In the genomic region with DNA sequence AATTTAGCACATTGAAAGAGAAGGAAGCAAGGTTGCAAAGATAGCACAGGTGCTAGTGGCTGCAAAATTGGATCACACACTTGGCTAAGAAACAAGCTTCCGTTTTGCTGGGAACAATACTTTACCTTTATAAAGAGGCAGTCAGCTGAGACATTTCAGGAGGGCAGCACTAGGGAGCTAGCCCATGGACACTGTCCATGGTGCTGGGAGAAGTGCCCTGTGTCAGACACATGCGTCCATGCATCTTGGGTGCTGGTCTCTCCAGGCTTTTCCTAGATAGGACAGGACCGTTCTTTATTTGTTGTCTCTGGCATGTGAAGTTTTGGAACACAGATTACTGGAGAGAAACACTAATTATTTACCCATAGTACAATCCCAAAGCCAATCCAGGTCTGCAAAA, we compare ENCODE assay signal across 10 mouse cellular contexts.
DNase-seq lines count a peak whose midpoint lies in the region; ATAC-seq and TF ChIP-seq lines count a peak whose summit lies in the region.
"Had no signal": no experiment of that assay in that cellular context is flagged by ENCODE, and none has a peak within 500 bp of the region (broad histone marks: within the 10 kb centered on the region; RNA-seq: fewer than 3 reads in every experiment).

No protein-coding gene starts in this region.

- H3K4me2 ChIP-seq in heart, postnatal 0 days (ENCODE audit: low read depth, low read length) = no peak overlapping the region
- no peak overlapping the region for H3K4me2 ChIP-seq in embryonic facial prominence, embryonic 14.5 days (ENCODE audit: low read depth, low read length)
- no peak overlapping the region for H3K4me2 ChIP-seq in neural tube, embryonic 15.5 days
- H3K4me2 ChIP-seq: heart, embryonic 13.5 days had no signal

- 34% methylated on average over 3 of the region's 3 CpGs for WGBS in heart, postnatal 0 days
- 41% methylated on average over 3 of the region's 3 CpGs for WGBS in embryonic facial prominence, embryonic 14.5 days
- 64% methylated on average over 3 of the region's 3 CpGs for WGBS in neural tube, embryonic 15.5 days

- H3K9ac ChIP-seq in heart, postnatal 0 days (replicated peaks; ENCODE audit: low read depth, low read length) = no peak overlapping the region
- no peak overlapping the region for H3K9ac ChIP-seq in ES-E14 (ENCODE audit: insufficient read depth, low read depth, low read length, poor library complexity, severe bottlenecking)
- no peak overlapping the region for H3K9ac ChIP-seq in embryonic facial prominence, embryonic 14.5 days (ENCODE audit: low read depth, low read length)
- no peak overlapping the region for H3K9ac ChIP-seq in neural tube, embryonic 15.5 days (replicated peaks)
- H3K9ac ChIP-seq: heart, embryonic 13.5 days had no signal

- H3K9me3 ChIP-seq in heart, postnatal 0 days (replicated peaks; ENCODE audit: control insufficient read depth, low read length) = no peaks in the 10 kb centered on the region
- no peaks in the 10 kb centered on the region for H3K9me3 ChIP-seq in ES-E14 (ENCODE audit: control insufficient read depth, insufficient read depth, low read depth, low read length)
- H3K9me3 ChIP-seq in embryonic facial prominence, embryonic 14.5 days (ENCODE audit: control insufficient read depth, low read length) = no peaks in the 10 kb centered on the region
- H3K9me3 ChIP-seq in neural tube, embryonic 15.5 days (replicated peaks) = no peaks in the 10 kb centered on the region
- H3K9me3 ChIP-seq: heart, embryonic 13.5 days had no signal

- H3K4me1 ChIP-seq in heart, postnatal 0 days (ENCODE audit: control insufficient read depth, insufficient read depth) = no peaks in the 10 kb centered on the region
- H3K4me1 ChIP-seq in ES-E14 (ENCODE audit: control insufficient read depth in 2 of 2, insufficient read depth in 2 of 2, low read length in 2 of 2, poor library complexity in 1 of 2) = no peaks in the 10 kb centered on the region
- no peaks in the 10 kb centered on the region for H3K4me1 ChIP-seq in embryonic facial prominence, embryonic 14.5 days (ENCODE audit: control insufficient read depth, insufficient read depth, low read length)
- H3K4me1 ChIP-seq in neural tube, embryonic 15.5 days = no peaks in the 10 kb centered on the region

- in situ Hi-C loops in ES-E14 (cut with MboI; ENCODE audit: low sequenced_read_pairs in 2 of 2, unreplicated experiment in 2 of 2) = no loop called here

- H3K27me3 ChIP-seq in heart, postnatal 0 days (ENCODE audit: control insufficient read depth, insufficient read depth, low read length) = no peaks in the 10 kb centered on the region
- H3K27me3 ChIP-seq in embryonic facial prominence, embryonic 14.5 days (replicated peaks; ENCODE audit: control insufficient read depth, insufficient read depth, low read length) = no peaks in the 10 kb centered on the region
- H3K27me3 ChIP-seq in neural tube, embryonic 15.5 days (replicated peaks) = no peaks in the 10 kb centered on the region
- H3K27me3 ChIP-seq: heart, embryonic 13.5 days had no signal

- peak; percentile 9 for DNase-seq in heart, postnatal 0 days (ENCODE audit: low spot score)
- DNase-seq in heart, adult 11 months = no peak
- DNase-seq in 3T3-L1 (ENCODE audit: low read depth, low spot score) (peak; percentile 4), ES-E14 (ENCODE audit: low read depth, low spot score) (peak; percentile 15)
- peak; percentile 55 for DNase-seq in embryonic facial prominence, embryonic 14.5 days (ENCODE audit: low spot score)
- DNase-seq in spleen, adult 12 weeks (ENCODE audit: low spot score) = no peak
- DNase-seq: thymus, postnatal 14 days had no signal

- no peak overlapping the region for H3K27ac ChIP-seq in heart, postnatal 0 days (ENCODE audit: low read depth)
- no peak overlapping the region for H3K27ac ChIP-seq in ES-E14 (ENCODE audit: insufficient read depth, low read depth, low read length, poor library complexity, severe bottlenecking)
- H3K27ac ChIP-seq in embryonic facial prominence, embryonic 14.5 days (replicated peaks; ENCODE audit: low read depth, low read length) = no peak overlapping the region
- no peak overlapping the region for H3K27ac ChIP-seq in neural tube, embryonic 15.5 days (replicated peaks)
- H3K27ac ChIP-seq: heart, embryonic 13.5 days had no signal

- no peak overlapping the region for H3K4me3 ChIP-seq in heart, postnatal 0 days (ENCODE audit: low read depth, low read length)
- no peak overlapping the region for H3K4me3 ChIP-seq in ES-E14 (ENCODE audit: insufficient read depth in 1 of 2, low read depth in 1 of 2, low read length in 2 of 2, poor library complexity in 1 of 2, severe bottlenecking in 1 of 2)
- no peak overlapping the region for H3K4me3 ChIP-seq in embryonic facial prominence, embryonic 14.5 days (ENCODE audit: low read depth, low read length)
- H3K4me3 ChIP-seq in neural tube, embryonic 15.5 days (replicated peaks) = no peak overlapping the region
- H3K4me3 ChIP-seq: heart, embryonic 13.5 days had no signal

- no peak for TF ChIP-seq CTCF in heart, postnatal 0 days (IDR thresholded peaks at IDR 0.05; ENCODE audit: low read depth)

- no peak for ATAC-seq in heart, postnatal 0 days (ENCODE audit: insufficient read depth, low read depth)
- no peak for ATAC-seq in embryonic facial prominence, embryonic 14.5 days (ENCODE audit: low read depth)
- ATAC-seq in neural tube, embryonic 15.5 days (ENCODE audit: low FRiP score) = no peak

- H3K36me3 ChIP-seq in heart, postnatal 0 days (replicated peaks; ENCODE audit: control insufficient read depth, insufficient read depth, low read length) = no peaks in the 10 kb centered on the region
- H3K36me3 ChIP-seq in ES-E14 (ENCODE audit: control insufficient read depth, insufficient read depth, low read length, poor library complexity, severe bottlenecking) = no peaks in the 10 kb centered on the region
- H3K36me3 ChIP-seq in embryonic facial prominence, embryonic 14.5 days (ENCODE audit: control insufficient read depth, insufficient read depth, low read length) = no peaks in the 10 kb centered on the region
- H3K36me3 ChIP-seq in neural tube, embryonic 15.5 days = no peaks in the 10 kb centered on the region
- H3K36me3 ChIP-seq: G1E; heart, embryonic 13.5 days had no signal

- TF ChIP-seq EP300 in heart, postnatal 0 days (IDR thresholded peaks at IDR 0.05; ENCODE audit: low read depth) = no peak

TF ChIP-seq in ES-E14, 5 proteins besides CTCF, POLR2A, EP300 and RAD21:
- TF ChIP-seq ZNF384 (IDR thresholded peaks at IDR 0.05; ENCODE audit: low read depth, low read length) = no peak
- no peak for TF ChIP-seq ZC3H11A (IDR thresholded peaks at IDR 0.05; ENCODE audit: borderline replicate concordance, low read depth, low read length)
- no peak for TF ChIP-seq HCFC1 (IDR thresholded peaks at IDR 0.05; ENCODE audit: borderline replicate concordance, insufficient read depth, low read length)
- TF ChIP-seq CHD2 (IDR thresholded peaks at IDR 0.05; ENCODE audit: low read depth, low read length) = no peak
- TF ChIP-seq MAFK (IDR thresholded peaks at IDR 0.05; ENCODE audit: insufficient read depth, low read depth, low read length) = no peak
TF ChIP-seq in ES-E14: peak in this region for 0.

Comparison
In these comparisons a context has a peak if more than half of its experiments do, and no peak if none do; other contexts are left out.
1. DNase-seq: peak in heart, postnatal 0 days (single experiment), 3T3-L1 (single experiment), ES-E14 (single experiment) and embryonic facial prominence, embryonic 14.5 days (single experiment); none in heart, adult 11 months (single experiment) and spleen, adult 12 weeks (single experiment).